Mouse (Mus musculus) stomach, postnatal 0 days (tissue): Measurements from ENCODE around the gene Prph2. TPM values are rescaled to one million over a fixed set of nuclear protein-coding genes. Genes with fewer than 3 reads are reported as not detected.
A peak's percentile ranks its signal among the peaks of the same experiment; 100 is the strongest.

ENCODE experiments used
- ATAC-seq: fragments of 200-750 bp; cut with Nextera tagmentation; 2 replicates; pipeline ENCODE4 v1.8.0; 2017; ENCODE audit not compliant: low FRiP score, low TSS enrichment
- DNase-seq: peaks from one replicate; pipeline ENCODE4 v3.0.0-alpha.2; 2016; ENCODE audit warnings: low spot score
- H3K27ac ChIP-seq: fragments of 300-500 bp; sonication (generic); replicated peaks from 2 replicates; pipeline ENCODE4 v1.5.1; 2014; ENCODE audit warnings: mild to moderate bottlenecking, control low read depth
- H3K27me3 ChIP-seq: fragments of 300-500 bp; sonication (generic); 2 replicates; pipeline ENCODE4 v1.6.1; 2014; ENCODE audit warnings: low read length; ENCODE audit not compliant: control insufficient read depth, insufficient read depth
- H3K36me3 ChIP-seq: fragments of 300-500 bp; sonication (generic); 2 replicates; pipeline ENCODE4 v1.6.1; 2014; ENCODE audit warnings: low read length, mixed read lengths; ENCODE audit not compliant: control insufficient read depth, insufficient read depth
- H3K4me1 ChIP-seq: fragments of 300-500 bp; sonication (generic); replicated peaks from 2 replicates; pipeline ENCODE4 v1.6.1; 2014; ENCODE audit warnings: antibody characterized with exemption; ENCODE audit not compliant: control insufficient read depth, insufficient read depth
- H3K4me2 ChIP-seq: fragments of 300-500 bp; sonication (generic); replicated peaks from 2 replicates; pipeline ENCODE4 v1.6.1; 2014; ENCODE audit warnings: low read depth, mild to moderate bottlenecking, control low read depth, moderate library complexity
- H3K4me3 ChIP-seq: fragments of 300-500 bp; sonication (generic); 2 replicates; pipeline ENCODE4 v1.5.1; 2014; ENCODE audit warnings: low read depth, low read length, control low read depth
- H3K9ac ChIP-seq: fragments of 300-500 bp; sonication (generic); 2 replicates; pipeline ENCODE4 v1.6.1; 2014; ENCODE audit warnings: mild to moderate bottlenecking, low read length, control low read depth, mixed read lengths
- H3K9me3 ChIP-seq: fragments of 300-500 bp; sonication (generic); 2 replicates; pipeline ENCODE4 v1.6.1; 2016; ENCODE audit warnings: low read length; ENCODE audit not compliant: control insufficient read depth
- CTCF ChIP-seq: IDR thresholded peaks from 2 replicates; pipeline ENCODE4 v1.5.1; 2016; ENCODE audit warnings: antibody characterized with exemption, low read depth, mild to moderate bottlenecking, moderate library complexity
- EP300 ChIP-seq: optimal IDR thresholded peaks from 2 replicates; pipeline ENCODE3; 2016; ENCODE audit warnings: antibody characterized with exemption
- WGBS: fragments of 180-500 bp; shearing (Covaris S2); extraction: QIAGEN DNeasy Blood & Tissue Kit; methylation state at CpG from one replicate; pipeline ENCODE4 v1.1.7; 2014; 5-methylcytosine and 5-hydroxymethylcytosine counted together
- polyA plus RNA-seq: library from polyadenylated mRNA; unstranded; fragments of >200 nt; fragmentation: Nextera tagmentation; extraction: Ambion mirVana; gene quantifications from 2 replicates; pipeline ENCODE4 v1.2.1, GENCODE M21; 2015

Gene Prph2
- polyA plus RNA-seq, 1 experiment from 2014 or later = not detected

- Histone ChIP-seq H3K36me3 (no peaks in the 10 kb centered on the region), H3K27ac (no peak overlapping the region), H3K27me3 (no peaks in the 10 kb centered on the region), H3K4me3 (no peak overlapping the region), H3K9me3 (no peaks in the 10 kb centered on the region), H3K4me1 (no peaks in the 10 kb centered on the region), H3K9ac (no peak overlapping the region), H3K4me2 (no peak overlapping the region)
- 48% methylated on average over 6 of the region's 6 CpGs for WGBS
- no peak for TF ChIP-seq CTCF
- TF ChIP-seq EP300 = no peak
- DNase-seq (no peak), ATAC-seq (no peak)
These were observed 10.6 kb downstream of the Prph2 start for GRCm38 (mm10) chr17:46920855-46921254.

- Histone ChIP-seq H3K9me3 (no peaks in the 10 kb centered on the region), H3K4me3 (no peak overlapping the region), H3K36me3 (peaks cover 18% of the 10 kb centered on the region), H3K27ac (no peak overlapping the region), H3K27me3 (no peaks in the 10 kb centered on the region), H3K9ac (no peak overlapping the region), H3K4me1 (no peaks in the 10 kb centered on the region), H3K4me2 (no peak overlapping the region)
- no peak for TF ChIP-seq CTCF
- no peak for TF ChIP-seq EP300
- no peak for DNase-seq
- no peak for ATAC-seq
- 62% methylated on average over 6 of the region's 6 CpGs for WGBS
These were observed 15.9 kb downstream of the Prph2 start for GRCm38 (mm10) chr17:46926192-46926591.

- Histone ChIP-seq H3K36me3 (peaks cover 25% of the 10 kb centered on the region), H3K4me3 (no peak overlapping the region), H3K27me3 (no peaks in the 10 kb centered on the region), H3K9ac (no peak overlapping the region), H3K9me3 (no peaks in the 10 kb centered on the region), H3K27ac (no peak overlapping the region), H3K4me1 (no peaks in the 10 kb centered on the region), H3K4me2 (no peak overlapping the region)
- TF ChIP-seq CTCF = no peak
- 66% methylated on average over 3 of the region's 3 CpGs for WGBS
- no peak for DNase-seq
- no peak for ATAC-seq
These were observed 16.7 kb downstream of the Prph2 start for GRCm38 (mm10) chr17:46926941-46927340.

- Histone ChIP-seq H3K4me3 (no peak overlapping the region), H3K36me3 (peaks cover 29% of the 10 kb centered on the region), H3K9me3 (no peaks in the 10 kb centered on the region), H3K4me2 (no peak overlapping the region), H3K9ac (no peak overlapping the region), H3K4me1 (no peaks in the 10 kb centered on the region), H3K27me3 (no peaks in the 10 kb centered on the region), H3K27ac (no peak overlapping the region)
- WGBS = 97% methylated on average over 5 of the region's 5 CpGs
- no peak for DNase-seq
- TF ChIP-seq CTCF (no peak), EP300 (no peak)
- no peak for ATAC-seq
These were observed 17.5 kb downstream of the Prph2 start for GRCm38 (mm10) chr17:46927781-46928180.

GRCm38 (mm10) chr17:46929277-46929676, 19.0 kb downstream of the Prph2 start:
- no peak for TF ChIP-seq CTCF
- TF ChIP-seq EP300 = no peak
- no peaks in the 10 kb centered on the region for H3K9me3 ChIP-seq
- no peak overlapping the region for H3K9ac ChIP-seq
- 0 out of 2 replicates have a peak overlapping the region, but pooled peaks have one; percentile 40 for H3K27ac ChIP-seq
- H3K4me1 ChIP-seq = no peaks in the 10 kb centered on the region
- ATAC-seq (no peak), DNase-seq (peak; percentile 34)
- no peak overlapping the region for H3K4me3 ChIP-seq
- no peak overlapping the region for H3K4me2 ChIP-seq
- WGBS = 61% methylated on average over 12 of the region's 12 CpGs
- H3K36me3 ChIP-seq = peaks cover 35% of the 10 kb centered on the region
- H3K27me3 ChIP-seq = no peaks in the 10 kb centered on the region

- Histone ChIP-seq H3K4me1 (no peaks in the 10 kb centered on the region), H3K4me2 (no peak overlapping the region), H3K4me3 (no peak overlapping the region), H3K9ac (no peak overlapping the region), H3K27ac (no peak overlapping the region), H3K36me3 (peaks cover 35% of the 10 kb centered on the region), H3K27me3 (no peaks in the 10 kb centered on the region), H3K9me3 (no peaks in the 10 kb centered on the region)
- DNase-seq (no peak), ATAC-seq (no peak)
- WGBS = 84% methylated on average over 7 of the region's 7 CpGs
- TF ChIP-seq CTCF = no peak
- no peak for TF ChIP-seq EP300
These were observed 19.6 kb downstream of the Prph2 start for GRCm38 (mm10) chr17:46929897-46930296.
